Comparison of ENCODE assay signal across 7 mouse cellular contexts in the genomic region with DNA sequence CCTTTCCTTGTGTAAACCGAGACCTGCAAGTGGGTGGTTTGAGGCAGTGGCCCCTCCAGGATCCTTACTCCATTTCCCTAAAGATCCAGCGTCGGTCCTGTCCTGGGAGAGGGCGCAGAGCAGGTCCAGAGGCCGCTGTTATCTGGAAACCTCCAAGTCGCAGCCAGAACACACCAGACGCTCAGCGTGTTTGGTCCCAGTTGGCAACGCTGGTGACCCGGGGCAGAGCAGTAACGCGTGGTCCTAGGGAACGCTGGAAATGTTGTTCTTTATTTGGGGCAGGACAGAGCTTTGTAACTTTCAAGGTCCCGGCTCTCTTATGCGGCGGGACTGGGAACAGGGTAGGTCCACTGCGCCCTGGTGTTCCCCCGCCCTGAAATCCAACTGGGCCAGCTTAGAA. TPM values are rescaled to one million over a fixed set of nuclear protein-coding genes. Genes with fewer than 3 reads are reported as not detected.
A peak's percentile ranks its signal among the peaks of the same experiment; 100 is the strongest.
DNase-seq lines count a peak whose midpoint lies in the region; ATAC-seq lines count a peak whose summit lies in the region.

No protein-coding gene starts in this region.

- no peaks in the 10 kb centered on the region for H3K9me3 ChIP-seq in intestine, embryonic 15.5 days
- H3K9me3 ChIP-seq in neural tube, embryonic 12.5 days = no peaks in the 10 kb centered on the region

- H3K4me2 ChIP-seq in intestine, embryonic 15.5 days (replicated peaks) = peak overlapping the region; percentile 89
- peak overlapping the region; percentile 96 for H3K4me2 ChIP-seq in neural tube, embryonic 12.5 days (replicated peaks)

- peak; percentile 24 to 72 for DNase-seq in spleen, postnatal 4 days (ENCODE audit: low spot score in 2 of 2)
- DNase-seq in spleen, postnatal 10 days (ENCODE audit: low spot score in 2 of 2) = no peak
- DNase-seq in adrenal gland, postnatal 4 days (ENCODE audit: low spot score in 2 of 2) = no peak
- no peak for DNase-seq in right cerebral cortex, postnatal 25 days

- peak overlapping the region; percentile 89 for H3K4me3 ChIP-seq in intestine, embryonic 15.5 days (replicated peaks)
- H3K4me3 ChIP-seq in neural tube, embryonic 12.5 days = peak overlapping the region; percentile 64

- H3K4me1 ChIP-seq in intestine, embryonic 15.5 days (replicated peaks) = peaks cover 45% of the 10 kb centered on the region
- H3K4me1 ChIP-seq in neural tube, embryonic 12.5 days = peaks cover 24% of the 10 kb centered on the region

- WGBS in intestine, embryonic 15.5 days = 4% methylated on average over 18 of the region's 18 CpGs
- 2% methylated on average over 18 of the region's 18 CpGs for WGBS in neural tube, embryonic 12.5 days

- ATAC-seq in erythroblast, adult 5-6 weeks (replicated peaks; ENCODE audit: low FRiP score, poor library complexity, severe bottlenecking) = peak; percentile 35
- ATAC-seq in intestine, embryonic 15.5 days = peak; percentile 25
- ATAC-seq in neural tube, embryonic 12.5 days (ENCODE audit: low FRiP score, low read depth) = no peak; the same call in 1 of the 2 replicates

- peak overlapping the region; percentile 85 for H3K9ac ChIP-seq in intestine, embryonic 15.5 days
- H3K9ac ChIP-seq in neural tube, embryonic 12.5 days = peak overlapping the region; percentile 57

- H3K27ac ChIP-seq in intestine, embryonic 15.5 days = peak overlapping the region; percentile 93
- no peak overlapping the region for H3K27ac ChIP-seq in neural tube, embryonic 12.5 days

- H3K36me3 ChIP-seq in intestine, embryonic 15.5 days = 0 out of 2 replicates have a peak, but pooled peaks cover under 1% of the 10 kb centered on the region
- no peaks in the 10 kb centered on the region for H3K36me3 ChIP-seq in neural tube, embryonic 12.5 days

- no peaks in the 10 kb centered on the region for H3K27me3 ChIP-seq in intestine, embryonic 15.5 days (replicated peaks)
- peaks cover 62% of the 10 kb centered on the region for H3K27me3 ChIP-seq in neural tube, embryonic 12.5 days (replicated peaks)

RNA-seq across cellular contexts. Expression of a gene that starts 0.4 kb away (rescaled TPM):
- total RNA-seq in erythroblast, adult 5-6 weeks (2015; ENCODE audit: low replicate concordance) = 8.5 and 13.8 TPM in 2 replicates
- 6.6 and 13.1 TPM in 2 replicates for total RNA-seq in erythroblast, adult 5-6 weeks (2017; ENCODE audit: low replicate concordance)
- polyA plus RNA-seq in intestine, embryonic 15.5 days (2015; fragmentation: Nextera tagmentation; extraction: Ambion mirVana) = 15.0 and 15.8 TPM in 2 replicates
- 3.2 and 3.9 TPM in 2 replicates for polyA plus RNA-seq in neural tube, embryonic 12.5 days (2016; fragmentation: Nextera tagmentation; extraction: Ambion mirVana)
- 10 to 100 TPM; 32.2 to 33.0 TPM for total RNA-seq in adrenal gland, postnatal 4 days (2021)

RNA-seq across cellular contexts. Expression of a gene that starts 6.9 kb away (rescaled TPM):
- total RNA-seq in erythroblast, adult 5-6 weeks (2015; ENCODE audit: low replicate concordance) = not detected in 2 replicates
- not detected in 2 replicates for total RNA-seq in erythroblast, adult 5-6 weeks (2017; ENCODE audit: low replicate concordance)
- 2.2 and 2.4 TPM in 2 replicates for polyA plus RNA-seq in intestine, embryonic 15.5 days (2015; fragmentation: Nextera tagmentation; extraction: Ambion mirVana)
- 0.28 and 0.46 TPM in 2 replicates for polyA plus RNA-seq in neural tube, embryonic 12.5 days (2016; fragmentation: Nextera tagmentation; extraction: Ambion mirVana)
- 1 to 10 TPM; 1.4 to 2.7 TPM for total RNA-seq in adrenal gland, postnatal 4 days (2021)

RNA-seq across cellular contexts. Expression of a gene that starts 37.6 kb away (rescaled TPM):
- 9.0 and 9.8 TPM in 2 replicates for total RNA-seq in erythroblast, adult 5-6 weeks (2015; ENCODE audit: low replicate concordance)
- 5.8 and 7.0 TPM in 2 replicates for total RNA-seq in erythroblast, adult 5-6 weeks (2017; ENCODE audit: low replicate concordance)
- 71.4 and 82.4 TPM in 2 replicates for polyA plus RNA-seq in intestine, embryonic 15.5 days (2015; fragmentation: Nextera tagmentation; extraction: Ambion mirVana)
- 93.9 and 94.6 TPM in 2 replicates for polyA plus RNA-seq in neural tube, embryonic 12.5 days (2016; fragmentation: Nextera tagmentation; extraction: Ambion mirVana)
- total RNA-seq in adrenal gland, postnatal 4 days (2021) = 10 to 100 TPM; 43.6 to 43.7 TPM

RNA-seq across cellular contexts. Expression of a gene that starts 48.8 kb away (rescaled TPM):
- total RNA-seq in erythroblast, adult 5-6 weeks (2015; ENCODE audit: low replicate concordance) = not detected in 2 replicates
- total RNA-seq in erythroblast, adult 5-6 weeks (2017; ENCODE audit: low replicate concordance) = not detected in 2 replicates
- polyA plus RNA-seq in intestine, embryonic 15.5 days (2015; fragmentation: Nextera tagmentation; extraction: Ambion mirVana) = 0.05 and 0.09 TPM in 2 replicates
- not detected in 2 replicates for polyA plus RNA-seq in neural tube, embryonic 12.5 days (2016; fragmentation: Nextera tagmentation; extraction: Ambion mirVana)
- total RNA-seq in adrenal gland, postnatal 4 days (2021) = under 1 TPM; 0.39 to 0.45 TPM

Comparison
In these comparisons a context has a peak if more than half of its experiments do, and no peak if none do; other contexts are left out.
1. DNase-seq: peak in spleen, postnatal 4 days (2 of 2); none in spleen, postnatal 10 days (0 of 2), adrenal gland, postnatal 4 days (0 of 2) and right cerebral cortex, postnatal 25 days (single experiment).
2. RNA of a gene that starts 37.6 kb away (total RNA-seq): 43.6 to 43.7 TPM in adrenal gland, postnatal 4 days; 5.8 to 9.8 TPM in erythroblast, adult 5-6 weeks; every median in the first group is over 4 times any median in the second.